In genomic region chr5:132212446-132212845, GRCm38 (mm10) we compare ENCODE assay signal across 21 mouse cellular contexts.
DNase-seq lines count a peak whose midpoint lies in the region; ATAC-seq and TF ChIP-seq lines count a peak whose summit lies in the region.
"Had no signal": no experiment of that assay in that cellular context is flagged by ENCODE, and none has a peak within 500 bp of the region (broad histone marks: within the 10 kb centered on the region; RNA-seq: fewer than 3 reads in every experiment).

No protein-coding gene starts in this region.

- H3K9me3 ChIP-seq in midbrain, postnatal 0 days (ENCODE audit: low read length): no peaks in the 10 kb centered on the region
- no peaks in the 10 kb centered on the region for H3K9me3 ChIP-seq in midbrain, embryonic 16.5 days (replicated peaks; ENCODE audit: control insufficient read depth, low read length, poor library complexity, severe bottlenecking)
- H3K9me3 ChIP-seq: forebrain, embryonic 12.5 days; hindbrain, embryonic 10.5 days; limb, embryonic 12.5 days; neural tube, embryonic 15.5 days had no signal

- ATAC-seq in cerebellum, adult (ENCODE audit: insufficient number of reproducible peaks, low FRiP score, low TSS enrichment): 0 out of 2 replicates have a peak, but pooled peaks have one; percentile 10
- ATAC-seq in midbrain, postnatal 0 days (ENCODE audit: low FRiP score): no peak
- no peak for ATAC-seq in midbrain, embryonic 16.5 days
- ATAC-seq: intestine, postnatal 0 days; liver, postnatal 0 days; lung, postnatal 0 days had no signal

- H3K4me2 ChIP-seq in midbrain, postnatal 0 days (ENCODE audit: low read depth, low read length, poor library complexity, severe bottlenecking): no peak overlapping the region
- no peak overlapping the region for H3K4me2 ChIP-seq in midbrain, embryonic 16.5 days (ENCODE audit: low read length)
- H3K4me2 ChIP-seq: forebrain, embryonic 12.5 days; heart, embryonic 11.5 days; limb, embryonic 12.5 days; liver, embryonic 11.5 days; neural tube, embryonic 15.5 days had no signal

- no peaks in the 10 kb centered on the region; the same call in 1 of the 2 replicates for H3K4me1 ChIP-seq in midbrain, postnatal 0 days (ENCODE audit: insufficient read depth, low read length)
- H3K4me1 ChIP-seq in midbrain, embryonic 16.5 days (ENCODE audit: control insufficient read depth, insufficient read depth, low read length): peaks cover 1% of the 10 kb centered on the region; the same call in 1 of the 2 replicates
- H3K4me1 ChIP-seq: neural tube, embryonic 15.5 days had no signal

- DNase-seq in cerebellum, postnatal 4 days (ENCODE audit: low spot score in 2 of 2): no peak
- peak; percentile 34 for DNase-seq in midbrain, postnatal 0 days (ENCODE audit: low spot score)
- peak; percentile 74 for DNase-seq in cerebellum, adult 9-11 months
- no peak for DNase-seq in urinary bladder, adult 2 months (ENCODE audit: low spot score)
- no peak for DNase-seq in left cerebral cortex, adult 8-10 months (ENCODE audit: low spot score in 2 of 2)
- no peak for DNase-seq in left cerebral cortex, postnatal 25 days (ENCODE audit: low spot score in 2 of 2)
- DNase-seq: adrenal gland, postnatal 14 days; gastrocnemius, adult 2 months; liver, postnatal 0 days had no signal

- no peaks in the 10 kb centered on the region for H3K27me3 ChIP-seq in midbrain, postnatal 0 days (ENCODE audit: insufficient read depth, low read length)
- no peaks in the 10 kb centered on the region for H3K27me3 ChIP-seq in midbrain, embryonic 16.5 days (ENCODE audit: control insufficient read depth, insufficient read depth, low read depth, low read length)
- H3K27me3 ChIP-seq: forebrain, embryonic 12.5 days; limb, embryonic 12.5 days; neural tube, embryonic 15.5 days had no signal

- TF ChIP-seq CTCF in midbrain, postnatal 0 days (IDR thresholded peaks at IDR 0.05): no peak

- no peak overlapping the region for H3K9ac ChIP-seq in midbrain, postnatal 0 days (replicated peaks; ENCODE audit: low read length, poor library complexity, severe bottlenecking)
- no peak overlapping the region for H3K9ac ChIP-seq in midbrain, embryonic 16.5 days (ENCODE audit: low read depth, low read length)
- H3K9ac ChIP-seq: forebrain, embryonic 12.5 days; limb, embryonic 12.5 days; liver, postnatal 0 days; neural tube, embryonic 15.5 days had no signal

- H3K27ac ChIP-seq in midbrain, postnatal 0 days (ENCODE audit: low read depth, low read length): no peak overlapping the region
- no peak overlapping the region for H3K27ac ChIP-seq in midbrain, embryonic 16.5 days (ENCODE audit: low read length)
- H3K27ac ChIP-seq: forebrain, embryonic 12.5 days; gastrocnemius, adult 2 months; hindbrain, embryonic 10.5 days; limb, embryonic 12.5 days; macrophage; neural tube, embryonic 15.5 days had no signal

- intact Hi-C loops in left cerebral cortex, postnatal 25 days (cut with DNase I): no loop called here

- H3K4me3 ChIP-seq in midbrain, postnatal 0 days (ENCODE audit: low read depth, low read length): no peak overlapping the region
- H3K4me3 ChIP-seq in midbrain, embryonic 16.5 days (ENCODE audit: low read depth, low read length): no peak overlapping the region
- H3K4me3 ChIP-seq: erythroblast, embryonic 14.5 days; forebrain, embryonic 12.5 days; gastrocnemius, adult 2 months; hindbrain, embryonic 10.5 days; limb, embryonic 12.5 days; neural tube, embryonic 15.5 days had no signal

- H3K36me3 ChIP-seq in midbrain, postnatal 0 days (ENCODE audit: insufficient read depth, low read length): no peaks in the 10 kb centered on the region
- no peaks in the 10 kb centered on the region for H3K36me3 ChIP-seq in midbrain, embryonic 16.5 days (ENCODE audit: control insufficient read depth, insufficient read depth, low read length)
- H3K36me3 ChIP-seq: forebrain, embryonic 12.5 days; hindbrain, embryonic 10.5 days; limb, embryonic 12.5 days; neural tube, embryonic 15.5 days had no signal

- WGBS in midbrain, postnatal 0 days: 86% methylated on average over 2 of the region's 2 CpGs
- 82% methylated on average over 2 of the region's 2 CpGs for WGBS in midbrain, embryonic 16.5 days

Comparison
In these comparisons a context has a peak if more than half of its experiments do, and no peak if none do; other contexts are left out.
1. DNase-seq: peak in midbrain, postnatal 0 days (single experiment) and cerebellum, adult 9-11 months (single experiment); none in cerebellum, postnatal 4 days (0 of 2), urinary bladder, adult 2 months (single experiment), left cerebral cortex, adult 8-10 months (0 of 2) and left cerebral cortex, postnatal 25 days (0 of 2).